In the genomic region with DNA sequence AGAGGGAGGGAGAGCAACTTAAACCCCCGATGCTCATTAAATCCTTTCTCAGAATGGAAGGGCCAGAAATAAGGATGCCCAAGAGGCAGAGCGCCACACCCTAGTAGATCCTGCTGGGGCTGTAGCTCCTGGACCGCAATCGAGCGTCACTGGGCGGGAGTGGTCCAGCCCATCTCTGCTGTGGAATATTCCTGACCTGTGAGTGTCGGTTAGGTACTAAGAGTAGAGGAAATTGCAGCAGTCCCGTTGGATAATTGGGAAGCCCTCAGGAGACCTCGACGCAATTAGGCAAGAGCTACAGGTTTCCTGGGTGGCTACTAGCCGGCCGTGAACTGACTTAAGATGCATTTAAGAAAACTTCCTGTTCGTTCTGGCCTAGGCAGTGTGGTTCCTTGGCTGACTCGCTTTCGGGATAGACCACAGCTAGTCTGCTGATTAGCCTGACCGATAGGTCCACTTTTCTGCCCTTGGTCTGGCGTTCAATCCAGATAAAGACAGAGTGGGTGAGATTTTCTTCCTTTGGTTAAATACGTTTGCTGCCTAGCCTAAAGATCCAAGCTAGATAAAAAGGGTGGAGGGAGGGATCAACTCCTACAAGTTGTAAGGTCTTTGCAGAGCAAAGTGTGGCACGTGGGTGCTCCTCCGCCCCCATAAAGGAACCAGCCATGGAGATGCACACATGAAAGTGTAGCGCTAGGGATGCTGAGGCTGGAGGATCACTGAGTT, we compare ENCODE assay signal across 8 mouse cellular contexts. TPM values are rescaled to one million over a fixed set of nuclear protein-coding genes. Genes with fewer than 3 reads are reported as not detected.
DNase-seq lines count a peak whose midpoint lies in the region; ATAC-seq lines count a peak whose summit lies in the region.

No protein-coding gene starts in this region.

- DNase-seq in cerebellum, postnatal 25 days, result peak; percentile 50 to 60
- no peak for DNase-seq in cerebellum, postnatal 10 days
- peak; percentile 24 for DNase-seq in adipocyte (ENCODE audit: low spot score)
- DNase-seq in kidney, postnatal 25 days, result peak; percentile 40 to 69
- no peak for DNase-seq in yolk sac, embryonic 10.5 days (ENCODE audit: low spot score)

- peak overlapping the region; percentile 99 for H3K27ac ChIP-seq in heart, embryonic 11.5 days (ENCODE audit: low read depth, low read length)
- peak overlapping the region; percentile 100 for H3K27ac ChIP-seq in midbrain, embryonic 12.5 days (replicated peaks)

- peaks cover 38% of the 10 kb centered on the region for H3K4me1 ChIP-seq in heart, embryonic 11.5 days (ENCODE audit: control insufficient read depth, insufficient read depth, low read length)
- H3K4me1 ChIP-seq in midbrain, embryonic 12.5 days, result peaks cover 51% of the 10 kb centered on the region

- H3K4me2 ChIP-seq in heart, embryonic 11.5 days, result peak overlapping the region; percentile 76
- peak overlapping the region; percentile 63 for H3K4me2 ChIP-seq in midbrain, embryonic 12.5 days (replicated peaks)

- peak overlapping the region; percentile 92 for H3K4me3 ChIP-seq in heart, embryonic 11.5 days (ENCODE audit: low read depth, low read length)
- peak overlapping the region; percentile 82 for H3K4me3 ChIP-seq in midbrain, embryonic 12.5 days

- peaks cover 28% of the 10 kb centered on the region for H3K36me3 ChIP-seq in heart, embryonic 11.5 days (ENCODE audit: control insufficient read depth, insufficient read depth, low read length)
- H3K36me3 ChIP-seq in midbrain, embryonic 12.5 days, result peaks cover 24% of the 10 kb centered on the region

- H3K9me3 ChIP-seq in heart, embryonic 11.5 days (replicated peaks; ENCODE audit: control insufficient read depth, low read length), result no peaks in the 10 kb centered on the region
- no peaks in the 10 kb centered on the region for H3K9me3 ChIP-seq in midbrain, embryonic 12.5 days

- peak; percentile 28; the same call in 1 of the 2 replicates for ATAC-seq in heart, embryonic 11.5 days (replicated peaks; ENCODE audit: insufficient number of reproducible peaks, low FRiP score, low TSS enrichment)
- no peak for ATAC-seq in midbrain, embryonic 12.5 days (ENCODE audit: low FRiP score, low read depth)
- no peak for ATAC-seq in frontal cortex, adult (ENCODE audit: low TSS enrichment)

- no peaks in the 10 kb centered on the region for H3K27me3 ChIP-seq in heart, embryonic 11.5 days (ENCODE audit: control insufficient read depth, insufficient read depth, low read length)
- H3K27me3 ChIP-seq in midbrain, embryonic 12.5 days, result no peaks in the 10 kb centered on the region

- under 1% methylated on average over 21 of the region's 21 CpGs for WGBS in heart, embryonic 11.5 days (ENCODE audit: insufficient replicate concordance)
- WGBS in midbrain, embryonic 12.5 days, result under 1% methylated on average over 21 of the region's 21 CpGs

- peak overlapping the region; percentile 99 for H3K9ac ChIP-seq in heart, embryonic 11.5 days (ENCODE audit: low read depth, low read length)
- H3K9ac ChIP-seq in midbrain, embryonic 12.5 days (replicated peaks), result peak overlapping the region; percentile 86

RNA-seq across cellular contexts. Expression of a gene that starts 1.3 kb away (rescaled TPM):
- 2,057 and 2,150 TPM in 2 replicates for polyA plus RNA-seq in heart, embryonic 11.5 days (2014; fragmentation: Nextera tagmentation; extraction: Ambion mirVana)
- 1,057 and 1,083 TPM in 2 replicates for polyA plus RNA-seq in midbrain, embryonic 12.5 days (2016; fragmentation: Nextera tagmentation; extraction: Ambion mirVana)

RNA-seq across cellular contexts. Expression of a gene that starts 36.7 kb away (rescaled TPM):
- polyA plus RNA-seq in heart, embryonic 11.5 days (2014; fragmentation: Nextera tagmentation; extraction: Ambion mirVana), result 0.32 TPM in 1 of 2 replicates, not detected in the other
- polyA plus RNA-seq in midbrain, embryonic 12.5 days (2016; fragmentation: Nextera tagmentation; extraction: Ambion mirVana), result not detected in 2 replicates

RNA-seq across cellular contexts. Expression of a gene that starts 43.6 kb away (rescaled TPM):
- polyA plus RNA-seq in heart, embryonic 11.5 days (2014; fragmentation: Nextera tagmentation; extraction: Ambion mirVana), result 26.0 and 29.1 TPM in 2 replicates
- polyA plus RNA-seq in midbrain, embryonic 12.5 days (2016; fragmentation: Nextera tagmentation; extraction: Ambion mirVana), result 50.7 and 59.1 TPM in 2 replicates

Comparison
In these comparisons a context has a peak if more than half of its experiments do, and no peak if none do; other contexts are left out.
1. DNase-seq: peak in cerebellum, postnatal 25 days (2 of 2), adipocyte (single experiment) and kidney, postnatal 25 days (2 of 2); none in cerebellum, postnatal 10 days (0 of 2) and yolk sac, embryonic 10.5 days (single experiment).